Mouse (Mus musculus) yolk sac, embryonic 10.5 days (tissue): ENCODE measurements at regions not wholly inside any gene's neighbourhood (a gene's known extent, or its start where the extent isn't known, plus 50 kb on each side); places are given as distances from the start of the nearest gene placed in this dataset.

Experiments used
- DNase-seq: peaks from one replicate; pipeline ENCODE4 v3.0.0-alpha.2; 2017; ENCODE audit warnings: low spot score

DNA sequence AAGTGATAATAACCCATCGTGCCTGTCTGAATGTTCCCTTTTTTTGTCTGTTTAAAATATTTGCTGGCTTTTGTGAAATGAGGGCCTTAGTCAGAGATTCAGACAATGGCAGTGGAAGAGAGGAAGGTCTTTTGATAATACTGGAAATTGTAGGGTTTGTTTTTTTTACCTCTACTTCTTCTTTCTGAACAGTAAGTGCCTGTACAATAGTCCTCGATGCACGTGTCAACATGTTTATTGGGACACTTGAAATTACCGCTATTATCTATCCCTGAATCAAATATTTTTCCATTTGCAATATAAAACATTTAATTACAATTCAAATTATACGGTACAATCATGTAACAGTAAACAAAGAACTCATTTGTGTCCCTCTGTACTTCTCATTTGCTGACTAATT lies 733.5 kb downstream of the Fam19a2 start:
- DNase-seq = no peak

DNA sequence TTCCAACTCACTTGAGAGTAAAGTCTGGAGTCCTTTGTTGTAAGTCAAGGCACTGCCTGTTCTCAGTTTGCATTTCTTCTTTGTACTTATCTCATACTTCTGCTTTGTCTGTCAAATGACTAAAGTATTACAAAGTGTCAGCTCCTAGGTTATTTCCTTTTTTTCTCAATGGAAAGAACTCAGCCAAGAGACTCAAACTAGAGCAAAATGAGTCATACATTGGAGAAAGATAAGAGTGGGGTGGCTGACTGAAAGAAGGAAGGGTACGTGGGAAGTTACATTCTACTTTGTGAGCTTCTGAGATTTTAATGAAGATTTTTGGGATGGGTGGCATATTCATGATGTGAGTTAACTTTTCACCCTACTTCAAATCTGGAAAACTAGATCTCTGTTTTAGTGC lies 735.2 kb downstream of the Fam19a2 start:
- DNase-seq = no peak

DNA sequence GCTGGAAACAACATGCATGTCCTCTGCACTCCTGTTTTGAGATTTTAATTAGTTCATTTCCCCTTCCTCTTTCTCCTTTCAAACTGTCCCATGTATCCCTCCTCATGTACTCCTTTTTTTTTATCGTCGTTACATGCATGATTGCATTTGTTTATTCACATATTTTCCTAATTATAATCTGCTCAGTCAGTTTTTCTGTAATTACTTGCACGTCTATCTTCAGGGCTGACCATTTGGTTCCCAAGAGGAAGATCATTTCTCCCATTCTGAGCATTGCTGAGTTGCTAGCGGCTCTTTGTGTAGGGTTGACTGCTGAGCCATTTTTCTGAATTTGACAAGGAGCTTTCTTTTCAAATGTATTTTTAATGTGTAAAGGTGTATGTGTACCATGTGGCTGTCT lies 781.2 kb downstream of the Fam19a2 start:
- DNase-seq = no peak

GRCm38 (mm10) chr10:124045791-124046190 lies 782.0 kb downstream of the Fam19a2 start:
- DNase-seq = no peak

GRCm38 (mm10) chr10:124082756-124083155 lies 819.0 kb downstream of the Fam19a2 start:
- no peak for DNase-seq

DNA sequence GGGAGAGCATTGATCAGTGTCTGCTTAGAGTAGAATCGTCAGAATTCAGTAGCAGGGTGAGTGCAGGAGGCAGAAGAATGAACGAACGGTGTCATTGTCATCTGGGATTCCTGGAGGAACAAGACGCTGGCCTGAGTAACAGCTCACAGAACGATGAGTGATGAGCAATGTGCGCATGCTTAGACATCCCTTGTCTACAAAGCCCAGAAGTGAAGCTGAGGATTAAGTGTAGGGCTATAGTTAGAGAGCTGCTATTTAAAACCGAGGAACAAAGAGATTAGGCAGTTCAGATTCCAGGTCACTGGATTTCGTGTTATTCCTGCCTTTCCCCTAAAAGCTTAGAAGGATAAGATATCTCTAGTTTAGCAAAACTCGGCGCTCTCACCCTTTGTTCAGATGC lies 826.8 kb downstream of the Fam19a2 start:
- DNase-seq = no peak

DNA sequence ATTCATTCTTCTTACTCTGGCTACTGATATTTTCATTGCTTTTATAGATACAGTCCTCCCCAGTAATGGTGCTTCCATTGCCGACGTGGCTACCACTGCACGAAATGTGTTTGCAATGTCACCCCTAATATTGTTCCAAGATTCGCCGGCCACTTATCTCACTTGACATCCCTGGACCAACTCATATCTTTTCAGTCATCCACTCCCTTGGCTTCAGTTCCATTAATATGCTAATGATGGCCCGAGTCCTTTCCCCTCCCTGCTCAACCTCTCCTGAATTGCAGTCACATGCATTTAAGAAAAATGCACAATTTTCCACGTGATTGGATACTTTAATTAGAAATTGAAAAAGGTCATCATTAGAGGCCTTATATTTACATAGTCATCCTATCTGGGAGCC lies 827.6 kb downstream of the Fam19a2 start:
- no peak for DNase-seq

DNA sequence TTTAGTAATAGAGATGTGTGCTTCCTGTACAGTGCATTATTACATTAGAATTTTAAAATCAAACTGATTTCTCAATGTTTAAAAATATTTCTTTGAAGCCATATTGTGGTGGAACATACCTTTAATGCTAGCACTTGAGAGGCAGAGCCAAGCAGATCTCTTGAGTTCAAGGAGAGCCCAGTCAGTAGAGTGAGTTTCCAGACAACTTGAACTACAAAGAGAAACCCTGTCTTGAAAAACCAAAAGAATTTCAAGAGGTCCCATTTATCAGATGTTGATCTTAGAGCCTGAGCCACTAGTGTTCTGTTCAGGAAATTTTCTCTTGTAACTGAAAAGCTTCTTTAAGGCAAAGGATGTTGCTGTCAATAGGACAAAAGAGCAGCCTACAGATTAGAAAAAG lies 855.8 kb downstream of the Fam19a2 start:
- no peak for DNase-seq

- no peak for DNase-seq
Measured at GRCm38 (mm10) chr10:124138456-124138855, 874.7 kb downstream of the Fam19a2 start.

GRCm38 (mm10) chr10:124142336-124142735 lies 878.5 kb downstream of the Fam19a2 start:
- DNase-seq = no peak

DNA sequence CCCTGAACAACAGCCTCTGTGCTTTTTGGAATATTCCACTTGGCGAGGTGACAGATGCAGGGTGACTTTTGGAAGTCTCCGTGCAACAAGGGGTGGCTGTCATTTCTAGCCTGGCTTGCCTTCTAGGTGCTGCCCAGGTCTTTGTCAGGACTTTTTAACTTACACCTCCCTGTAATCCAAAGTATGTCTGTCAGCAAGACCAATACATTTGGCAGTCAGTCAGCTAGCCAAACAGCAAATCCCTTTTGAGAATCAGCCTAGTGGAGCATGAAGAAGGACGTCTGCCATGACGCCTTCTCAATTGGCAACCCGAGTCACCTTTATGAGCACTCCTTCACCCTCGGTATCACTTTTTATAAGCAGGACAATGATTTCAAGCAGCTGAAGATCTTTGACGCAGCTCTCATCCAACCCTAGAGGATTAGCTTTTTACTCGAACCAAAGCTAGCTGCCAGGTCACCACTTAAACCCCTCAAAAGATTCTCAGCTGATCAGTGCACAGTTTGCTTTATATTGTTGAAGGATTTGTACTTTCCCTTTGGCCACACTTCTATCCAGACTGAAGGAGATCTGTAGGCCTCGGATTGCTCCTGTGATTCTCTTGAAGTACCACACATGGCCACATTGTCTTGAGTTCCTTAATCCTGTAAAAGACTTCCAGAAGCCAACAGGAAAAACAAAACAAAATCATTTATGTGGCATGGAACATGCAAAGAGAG lies 883.1 kb downstream of the Fam19a2 start:
- no peak for DNase-seq

GRCm38 (mm10) chr10:124163441-124163840 lies 899.6 kb downstream of the Fam19a2 start:
- DNase-seq = no peak

- DNase-seq = no peak
Measured at GRCm38 (mm10) chr10:124175598-124175997, 911.8 kb downstream of the Fam19a2 start.

DNA sequence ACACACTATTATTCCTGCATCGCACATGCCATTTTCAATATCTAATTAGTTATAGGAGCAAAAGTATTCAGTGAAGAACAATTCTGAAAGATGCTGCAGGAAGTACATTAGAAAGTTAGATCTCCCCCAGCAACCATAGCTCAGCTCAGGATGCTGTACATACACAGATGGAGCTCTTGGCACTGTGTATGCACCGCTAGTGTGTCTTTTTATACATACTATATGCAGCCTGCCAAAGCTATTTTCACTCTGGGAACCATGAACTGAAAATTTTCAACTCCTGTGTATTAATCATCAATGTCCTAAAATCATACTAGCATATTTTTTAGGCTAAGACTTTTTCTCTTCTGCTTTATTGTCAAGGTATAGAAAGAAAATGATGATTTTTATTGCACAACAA lies 944.5 kb downstream of the Fam19a2 start:
- no peak for DNase-seq

GRCm38 (mm10) chr10:124219461-124219860 lies 955.7 kb downstream of the Fam19a2 start:
- no peak for DNase-seq

DNA sequence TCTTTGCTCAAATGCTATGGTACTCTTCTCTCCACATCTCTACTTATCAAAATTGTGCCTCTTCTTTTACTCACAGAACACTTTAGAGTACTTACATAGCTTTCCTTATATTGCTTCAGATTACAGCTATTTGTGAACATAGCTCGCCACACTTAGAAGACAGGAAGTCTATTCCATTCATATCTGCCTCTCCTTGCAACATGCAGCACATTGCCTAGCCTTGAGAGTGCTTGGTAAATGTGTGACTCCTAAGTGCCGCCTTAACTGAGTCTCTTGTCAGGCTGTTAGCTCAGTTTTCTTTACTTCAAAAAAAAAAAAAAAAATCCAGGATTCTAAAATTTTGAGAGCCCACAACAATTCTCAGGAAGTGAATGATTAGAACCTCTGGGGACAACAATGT lies 958.3 kb downstream of the Fam19a2 start:
- DNase-seq = no peak

- no peak for DNase-seq
Measured at GRCm38 (mm10) chr10:124227061-124227460, 963.3 kb downstream of the Fam19a2 start.

- DNase-seq = no peak
Measured at GRCm38 (mm10) chr10:124249358-124249757, 985.6 kb downstream of the Fam19a2 start.

DNA sequence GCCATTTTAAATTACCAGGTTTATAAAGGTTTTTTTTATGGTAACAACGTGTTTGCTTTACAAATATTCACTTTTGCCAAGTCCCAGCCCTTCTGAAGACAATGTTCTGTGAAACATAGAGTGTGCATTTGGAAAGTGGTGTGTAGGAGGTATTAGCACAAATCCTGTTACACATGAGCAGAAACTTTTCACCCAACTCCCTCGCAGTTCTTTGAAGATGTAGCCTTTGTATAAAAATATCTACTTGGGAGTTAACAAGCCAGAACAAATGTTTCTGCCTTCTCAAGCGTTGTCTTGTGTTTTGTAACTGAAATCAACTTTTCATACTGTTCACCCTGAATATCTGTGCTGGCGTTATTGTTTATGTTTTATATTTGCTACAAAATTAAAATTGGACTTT lies 986.2 kb downstream of the Fam19a2 start:
- no peak for DNase-seq

GRCm38 (mm10) chr10:124288301-124288995 lies 1024.7 kb downstream of the Fam19a2 start:
- peak; percentile 5 for DNase-seq

DNA sequence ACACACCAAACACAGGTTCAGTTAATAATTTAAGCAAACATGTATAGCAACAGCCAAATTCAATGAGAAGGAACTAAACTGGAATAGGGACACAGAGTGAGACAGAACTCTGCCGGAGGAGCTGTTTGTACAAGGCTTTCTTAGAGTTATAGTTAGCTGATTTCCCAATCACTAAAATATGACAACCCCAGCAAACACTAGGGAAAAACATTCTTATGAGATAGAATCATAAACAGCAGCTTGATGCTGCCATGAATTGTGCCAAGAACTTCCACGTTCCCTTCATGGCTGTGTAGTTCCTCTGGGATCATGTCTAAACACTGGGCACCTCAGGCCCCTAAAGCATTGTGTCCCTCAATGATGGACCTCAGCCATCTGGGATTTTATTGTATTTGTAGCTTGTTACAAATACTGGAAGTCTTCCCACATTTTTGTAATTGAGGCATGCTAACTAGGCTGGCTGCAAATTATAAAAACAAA lies 1033.4 kb downstream of the Fam19a2 start:
- no peak for DNase-seq

DNA sequence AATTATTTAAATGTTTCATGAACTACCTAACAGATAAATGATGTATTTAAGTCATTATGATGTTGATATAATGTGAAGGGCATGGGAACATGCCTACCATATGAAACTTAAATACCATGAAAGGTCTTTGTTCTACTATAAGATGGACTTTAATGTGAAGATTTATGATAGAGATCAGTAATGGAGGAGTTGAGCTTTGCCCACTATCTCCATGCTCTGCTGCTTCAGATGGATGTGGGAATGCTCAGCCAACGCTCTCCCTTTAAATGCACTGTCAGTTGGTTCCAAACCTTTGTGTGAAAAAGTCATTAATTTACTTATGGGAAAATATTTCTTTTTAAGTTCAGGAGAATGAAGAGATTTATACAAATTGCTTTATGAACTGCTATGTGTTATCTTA lies 1040.9 kb downstream of the Fam19a2 start:
- no peak for DNase-seq

- DNase-seq = no peak
Measured at GRCm38 (mm10) chr10:124305644-124306043, 1041.8 kb downstream of the Fam19a2 start.

- no peak for DNase-seq
Measured at GRCm38 (mm10) chr10:124318761-124319160, 1055.0 kb downstream of the Fam19a2 start.
